15 mouse cellular contexts compared by ENCODE assay signal in the genomic region with DNA sequence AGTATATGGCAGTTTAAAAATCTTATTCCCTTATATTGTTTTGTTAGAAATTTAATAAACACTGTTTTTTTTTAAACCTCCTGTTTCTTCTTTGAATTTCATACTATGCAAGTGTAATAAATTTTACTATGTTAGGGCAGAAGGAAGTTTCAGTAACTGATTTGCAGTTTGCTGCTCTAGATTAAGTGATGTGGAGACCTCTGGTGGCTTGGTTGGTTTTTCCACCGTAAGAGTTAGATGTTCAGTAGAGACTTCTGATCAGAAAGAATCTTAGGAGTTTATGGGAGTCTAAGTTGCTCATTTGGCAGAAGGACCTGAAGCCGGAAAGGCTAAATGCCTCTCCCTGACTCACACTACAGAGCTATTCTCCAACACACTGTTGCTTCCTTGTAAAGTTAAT. TPM values are rescaled to one million over a fixed set of nuclear protein-coding genes. Genes with fewer than 3 reads are reported as not detected.
DNase-seq lines count a peak whose midpoint lies in the region; TF ChIP-seq lines count a peak whose summit lies in the region.
"Had no signal": no experiment of that assay in that cellular context is flagged by ENCODE, and none has a peak within 500 bp of the region (broad histone marks: within the 10 kb centered on the region; RNA-seq: fewer than 3 reads in every experiment).

No protein-coding gene starts in this region.

- DNase-seq in heart, adult 2 months, result no peak
- no peak for DNase-seq in heart, embryonic 10.5 days (ENCODE audit: low spot score)
- DNase-seq in left cerebral cortex, postnatal 14 days (ENCODE audit: low spot score in 2 of 2), result peak; percentile 45 to 50
- no peak for DNase-seq in left cerebral cortex, postnatal 4 days
- peak; percentile 58 for DNase-seq in NIH3T3 (ENCODE audit: low read depth)
- DNase-seq in heart, postnatal 10 days, result peak; percentile 37 to 39
- no peak for DNase-seq in B cell, adult 2 months
- DNase-seq in thymus, postnatal 10 days (ENCODE audit: low spot score in 2 of 2), result no peak
- DNase-seq: cerebellum, adult 9-11 months; gastrocnemius, postnatal 25 days; thymus, adult 2 months had no signal

- 47% methylated on average over 2 of the region's 2 CpGs for WGBS in heart, adult 2 months
- WGBS in heart, embryonic 10.5 days, result 81% methylated on average over 2 of the region's 2 CpGs

- no peaks in the 10 kb centered on the region for H3K79me2 ChIP-seq in heart, adult 2 months (replicated peaks; ENCODE audit: control insufficient read depth, insufficient read depth, low read length)

- H3K4me1 ChIP-seq in heart, adult 2 months (ENCODE audit: control insufficient read depth, insufficient read depth, low read length), result no peaks in the 10 kb centered on the region
- H3K4me1 ChIP-seq in heart, embryonic 10.5 days, result no peaks in the 10 kb centered on the region
- H3K4me1 ChIP-seq: neural tube, embryonic 15.5 days had no signal

- H3K4me3 ChIP-seq in heart, adult 2 months, result no peak overlapping the region
- no peak overlapping the region for H3K4me3 ChIP-seq in heart, embryonic 10.5 days
- H3K4me3 ChIP-seq: erythroblast, embryonic 14.5 days; limb, embryonic 13.5 days; neural tube, embryonic 15.5 days had no signal

- no peak for TF ChIP-seq EP300 in heart, adult 2 months (IDR thresholded peaks at IDR 0.05; ENCODE audit: insufficient read depth, low read depth, low read length)

- no peaks in the 10 kb centered on the region; the same call in none of the 2 replicates for H3K9me3 ChIP-seq in heart, embryonic 10.5 days
- H3K9me3 ChIP-seq: neural tube, embryonic 15.5 days had no signal

- intact Hi-C loops in heart, adult 2 months (cut with DNase I), result loop anchor here (1.0 to 5.0 kb wide), 2 partner anchors 65 to 114 kb away; no protein-coding TSS in a partner anchor
- intact Hi-C loops in left cerebral cortex, postnatal 14 days (cut with DNase I), result loop anchor here (5.0 kb wide), 1 partner anchor 114 kb away; no protein-coding TSS in a partner anchor
- intact Hi-C loops in left cerebral cortex, postnatal 4 days (cut with DNase I), result loop anchor here (5.0 to 10.0 kb wide), 2 partner anchors 66 to 111 kb away; no protein-coding TSS in a partner anchor
- intact Hi-C loops in heart, postnatal 10 days (cut with DNase I), result loop anchor here (1.0 to 2.0 kb wide), 2 partner anchors 65 to 115 kb away; no protein-coding TSS in a partner anchor

- no peaks in the 10 kb centered on the region; the same call in 1 of the 2 replicates for H3K27me3 ChIP-seq in heart, adult 2 months (ENCODE audit: control insufficient read depth, insufficient read depth, low read length)
- no peaks in the 10 kb centered on the region for H3K27me3 ChIP-seq in heart, embryonic 10.5 days (ENCODE audit: insufficient read depth, poor library complexity, severe bottlenecking)
- H3K27me3 ChIP-seq: neural tube, embryonic 15.5 days had no signal

- peak; percentile 68 for TF ChIP-seq CTCF in heart, adult 2 months (IDR thresholded peaks at IDR 0.05)

- no peaks in the 10 kb centered on the region for H3K36me3 ChIP-seq in heart, adult 2 months (ENCODE audit: control insufficient read depth, insufficient read depth, low read length)
- H3K36me3 ChIP-seq in heart, embryonic 10.5 days, result peaks cover 7% of the 10 kb centered on the region

- H3K9ac ChIP-seq in heart, adult 2 months (ENCODE audit: low read depth, low read length), result no peak overlapping the region
- H3K9ac ChIP-seq: limb, embryonic 13.5 days; neural tube, embryonic 15.5 days had no signal

- H3K27ac ChIP-seq in heart, adult 2 months, result no peak overlapping the region
- H3K27ac ChIP-seq in heart, embryonic 10.5 days, result no peak overlapping the region
- H3K27ac ChIP-seq: limb, embryonic 13.5 days; neural tube, embryonic 15.5 days had no signal

- no peak for TF ChIP-seq POLR2A in heart, adult 2 months (IDR thresholded peaks at IDR 0.05; ENCODE audit: insufficient read depth, low read depth, low read length)

RNA-seq across cellular contexts. Expression of gene Capns2, which starts 17.4 kb away (rescaled TPM):
- total RNA-seq in heart, adult 2 months (2021), result not detected
- not detected in 2 replicates for polyA plus RNA-seq in heart, adult 2 months (2012; rRNA removed)
- polyA plus RNA-seq in heart, embryonic 10.5 days (2016; fragmentation: Nextera tagmentation; extraction: Ambion mirVana), result 0.26 TPM in 1 of 2 replicates, not detected in the other
- total RNA-seq in left cerebral cortex, postnatal 14 days (2021), result 1 to 10 TPM in 1 of 2 experiments, under 1 TPM in 1; 0.91 to 1.3 TPM
- 1 to 10 TPM; 2.1 to 2.2 TPM for total RNA-seq in left cerebral cortex, postnatal 4 days (2021)
- total RNA-seq in heart, postnatal 10 days (2021), result not detected
- total RNA-seq: gastrocnemius, postnatal 25 days had no signal
- polyA plus RNA-seq: erythroblast, embryonic 14.5 days; small intestine, adult 2 months had no signal

RNA-seq across cellular contexts. Expression of gene Lpcat2, which starts 28.6 kb away (rescaled TPM):
- 1 to 10 TPM in 1 of 2 experiments, under 1 TPM in 1; 0.89 to 1.4 TPM for total RNA-seq in heart, adult 2 months (2021)
- polyA plus RNA-seq in heart, adult 2 months (2012; rRNA removed), result 0.72 and 1.1 TPM in 2 replicates
- 1.4 and 2.8 TPM in 2 replicates for polyA plus RNA-seq in heart, embryonic 10.5 days (2016; fragmentation: Nextera tagmentation; extraction: Ambion mirVana)
- 10 to 100 TPM in 1 of 2 experiments, 1 to 10 TPM in 1; 8.3 to 11.1 TPM for total RNA-seq in left cerebral cortex, postnatal 14 days (2021)
- total RNA-seq in left cerebral cortex, postnatal 4 days (2021), result 1 to 10 TPM; 7.1 to 7.8 TPM
- 1 to 10 TPM; 1.9 to 2.5 TPM for total RNA-seq in heart, postnatal 10 days (2021)

RNA-seq across cellular contexts. Expression of gene Mmp2, which starts 56.7 kb away (rescaled TPM):
- total RNA-seq in heart, adult 2 months (2021), result 10 to 100 TPM; 53.9 to 70.9 TPM
- polyA plus RNA-seq in heart, adult 2 months (2012; rRNA removed), result 67.4 and 113 TPM in 2 replicates
- polyA plus RNA-seq in heart, embryonic 10.5 days (2016; fragmentation: Nextera tagmentation; extraction: Ambion mirVana), result 72.3 and 96.5 TPM in 2 replicates
- total RNA-seq in left cerebral cortex, postnatal 14 days (2021), result 1 to 10 TPM; 5.8 to 6.2 TPM
- 10 to 100 TPM; 12.2 to 14.2 TPM for total RNA-seq in left cerebral cortex, postnatal 4 days (2021)
- total RNA-seq in heart, postnatal 10 days (2021), result 100 to 1,000 TPM; 187 to 198 TPM
- polyA plus RNA-seq: erythroblast, embryonic 14.5 days had no signal

Comparison
In these comparisons a context has a peak if more than half of its experiments do, and no peak if none do; other contexts are left out.
1. DNase-seq: peak in left cerebral cortex, postnatal 14 days (2 of 2), NIH3T3 (single experiment) and heart, postnatal 10 days (2 of 2); none in heart, adult 2 months (0 of 2), heart, embryonic 10.5 days (single experiment), left cerebral cortex, postnatal 4 days (single experiment), B cell, adult 2 months (0 of 2) and thymus, postnatal 10 days (0 of 2).